Mouse (Mus musculus) heart, embryonic 11.5 days (tissue): Measurements from ENCODE around the gene Itpk1. TPM values are rescaled to one million over a fixed set of nuclear protein-coding genes. Genes with fewer than 3 reads are reported as not detected.

ENCODE experiments used
- ATAC-seq: fragments of 200-750 bp; cut with Nextera tagmentation; replicated peaks from 2 replicates; pipeline ENCODE4 v1.8.0; 2017; ENCODE audit warnings: moderate library complexity; ENCODE audit not compliant: insufficient number of reproducible peaks, low FRiP score, low TSS enrichment
- H3K27ac ChIP-seq: fragments of 300-500 bp; sonication (generic); 2 replicates; pipeline ENCODE4 v1.5.1; 2014; ENCODE audit warnings: mild to moderate bottlenecking, low read depth, low read length
- H3K27me3 ChIP-seq: fragments of 300-500 bp; sonication (generic); 2 replicates; pipeline ENCODE4 v1.6.1; 2014; ENCODE audit warnings: mild to moderate bottlenecking, low read length, mixed read lengths; ENCODE audit not compliant: control insufficient read depth, insufficient read depth
- H3K36me3 ChIP-seq: fragments of 300-500 bp; sonication (generic); 2 replicates; pipeline ENCODE4 v1.6.1; 2014; ENCODE audit warnings: mild to moderate bottlenecking, low read length, moderate library complexity, mixed read lengths; ENCODE audit not compliant: control insufficient read depth, insufficient read depth
- H3K4me1 ChIP-seq: fragments of 300-500 bp; sonication (generic); 2 replicates; pipeline ENCODE4 v1.6.1; 2014; ENCODE audit warnings: low read length; ENCODE audit not compliant: control insufficient read depth, insufficient read depth
- H3K4me2 ChIP-seq: fragments of 300-500 bp; sonication (generic); 2 replicates; pipeline ENCODE4 v1.6.1; 2014; ENCODE audit warnings: mild to moderate bottlenecking, moderate library complexity
- H3K4me3 ChIP-seq: fragments of 300-500 bp; sonication (generic); 2 replicates; pipeline ENCODE4 v1.5.1; 2014; ENCODE audit warnings: low read depth, low read length
- H3K9ac ChIP-seq: fragments of 300-500 bp; sonication (generic); 2 replicates; pipeline ENCODE4 v1.6.1; 2014; ENCODE audit warnings: mild to moderate bottlenecking, low read depth, low read length, moderate library complexity
- H3K9me3 ChIP-seq: fragments of 300-500 bp; sonication (generic); replicated peaks from 2 replicates; pipeline ENCODE4 v1.6.1; 2016; ENCODE audit warnings: low read length; ENCODE audit not compliant: control insufficient read depth
- WGBS: fragments of 180-500 bp; shearing (Covaris S2); extraction: QIAGEN DNeasy Blood & Tissue Kit; methylation state at CpG from one replicate; pipeline ENCODE4 v1.1.7; 2014; ENCODE audit not compliant: insufficient replicate concordance; 5-methylcytosine and 5-hydroxymethylcytosine counted together
- polyA plus RNA-seq: library from polyadenylated mRNA; unstranded; fragments of >200 nt; fragmentation: Nextera tagmentation; extraction: Ambion mirVana; gene quantifications from 2 replicates; pipeline ENCODE4 v1.2.1, GENCODE M21; 2014

Gene Itpk1
- polyA plus RNA-seq, 1 experiment from 2014 or later, result 3.5 TPM

DNA sequence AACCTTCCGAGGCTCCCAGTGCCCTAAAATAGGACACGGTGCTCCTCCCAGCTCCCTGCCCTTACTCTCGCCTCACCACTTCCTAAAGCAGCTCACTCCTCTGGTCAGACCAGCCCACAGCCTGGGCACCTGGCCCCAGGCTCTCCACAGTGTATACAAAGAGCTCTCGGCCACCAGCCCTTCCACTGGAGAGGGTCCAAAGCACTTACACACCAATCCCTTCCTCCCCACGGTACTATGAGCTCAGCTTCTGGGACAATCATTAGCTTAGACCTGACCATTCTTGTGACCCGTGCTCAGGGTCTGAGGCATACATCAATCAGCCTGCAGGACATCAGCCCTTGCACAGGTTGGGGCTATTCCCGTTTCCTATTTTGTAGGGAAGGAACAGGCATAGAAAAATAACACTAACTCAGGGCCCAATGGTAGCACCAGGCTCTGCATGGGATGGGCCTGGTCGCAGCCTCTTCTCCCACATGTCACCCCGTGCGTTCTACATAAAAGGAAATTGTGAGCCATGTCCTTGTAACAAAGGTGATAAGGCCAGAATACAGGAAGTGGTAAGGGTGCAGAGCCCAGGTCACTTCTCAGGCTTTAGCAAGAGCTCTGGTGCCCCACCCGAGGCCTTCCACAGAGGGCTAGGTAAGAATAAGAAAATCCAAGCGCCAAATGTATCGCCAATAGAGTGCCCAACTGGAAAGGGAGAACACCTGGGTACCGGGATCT, 56.7 kb downstream of the Itpk1 start:
- no peak overlapping the region for H3K9ac ChIP-seq
- no peaks in the 10 kb centered on the region for H3K36me3 ChIP-seq
- no peaks in the 10 kb centered on the region for H3K9me3 ChIP-seq
- H3K4me2 ChIP-seq, result no peak overlapping the region
- 67% methylated on average over 14 of the region's 14 CpGs for WGBS
- no peak for ATAC-seq
- H3K27ac ChIP-seq, result no peak overlapping the region
- H3K27me3 ChIP-seq, result no peaks in the 10 kb centered on the region
- no peak overlapping the region for H3K4me3 ChIP-seq
- H3K4me1 ChIP-seq, result peaks cover 28% of the 10 kb centered on the region

DNA sequence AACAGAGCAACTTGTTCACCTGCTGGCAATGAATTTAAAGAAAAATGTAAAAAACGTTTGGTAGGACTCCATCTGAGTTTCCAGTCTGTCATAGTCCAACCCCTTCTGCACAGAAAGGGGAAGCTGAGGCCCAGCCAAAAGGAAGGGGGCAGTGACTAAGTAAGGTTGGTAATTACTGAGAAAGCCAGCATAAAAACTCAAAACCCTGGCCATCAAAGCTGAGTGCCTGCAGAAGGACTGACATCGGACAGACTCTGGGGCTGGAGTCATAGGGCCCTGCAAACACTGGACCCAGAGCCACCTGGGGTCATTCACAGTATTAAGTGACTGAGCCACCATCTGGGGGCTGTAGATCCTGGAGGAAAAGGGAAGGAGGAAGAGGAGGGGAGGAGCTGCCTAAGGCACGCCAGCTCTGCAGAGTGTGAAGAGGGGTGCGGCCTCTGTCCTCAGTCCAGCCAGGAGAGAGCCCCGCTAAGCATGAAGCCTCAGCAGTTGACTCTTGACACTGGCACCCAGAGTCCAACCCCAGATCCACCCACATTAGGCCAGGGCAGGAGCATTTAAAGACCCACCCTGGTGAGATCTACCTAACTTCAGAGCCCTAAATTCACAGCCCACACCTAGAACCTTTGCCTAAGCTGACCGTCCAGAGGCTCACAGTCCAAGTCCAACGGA, 58.0 kb downstream of the Itpk1 start:
- no peak overlapping the region for H3K4me3 ChIP-seq
- WGBS, result 69% methylated on average over 7 of the region's 7 CpGs
- no peaks in the 10 kb centered on the region for H3K9me3 ChIP-seq
- no peak overlapping the region for H3K27ac ChIP-seq
- no peak overlapping the region for H3K4me2 ChIP-seq
- peaks cover 16% of the 10 kb centered on the region for H3K4me1 ChIP-seq
- no peak for ATAC-seq
- H3K27me3 ChIP-seq, result no peaks in the 10 kb centered on the region
- no peaks in the 10 kb centered on the region for H3K36me3 ChIP-seq
- H3K9ac ChIP-seq, result no peak overlapping the region

DNA sequence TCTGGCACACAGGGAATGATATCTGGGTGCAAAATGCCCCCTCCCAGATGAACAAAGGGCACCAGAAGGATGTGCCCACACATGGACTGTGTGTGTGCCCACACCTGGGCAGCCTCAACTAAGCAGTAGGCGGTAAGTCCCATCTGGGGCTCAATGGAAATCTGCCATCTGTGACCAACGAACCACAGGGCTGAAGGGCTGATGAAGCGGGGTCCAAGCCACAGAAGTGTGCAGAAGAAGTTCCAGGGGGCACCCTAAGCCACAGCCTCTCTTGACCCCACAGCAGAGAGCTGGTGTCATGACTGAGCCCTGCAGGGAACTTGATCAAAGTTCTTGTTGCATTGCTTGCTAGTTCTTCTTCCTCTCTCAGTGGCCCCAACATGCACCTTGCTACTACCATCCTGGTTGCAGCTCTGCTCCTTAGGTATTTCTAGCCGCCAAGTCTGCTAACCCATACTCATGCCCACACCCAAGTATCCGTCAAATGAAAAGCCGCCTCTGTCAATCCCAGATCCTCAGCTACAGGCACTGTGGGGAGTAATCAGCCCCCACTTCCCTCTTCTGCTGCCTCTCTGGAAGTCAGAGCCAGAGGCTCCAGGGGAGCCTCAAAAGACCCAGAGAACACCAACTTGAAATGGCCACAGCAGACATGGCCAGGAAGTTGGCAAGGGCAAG, 58.7 kb downstream of the Itpk1 start:
- Histone ChIP-seq H3K4me1 (peaks cover 12% of the 10 kb centered on the region), H3K9me3 (no peaks in the 10 kb centered on the region), H3K27me3 (no peaks in the 10 kb centered on the region), H3K4me2 (no peak overlapping the region), H3K36me3 (no peaks in the 10 kb centered on the region), H3K27ac (no peak overlapping the region), H3K4me3 (no peak overlapping the region), H3K9ac (no peak overlapping the region)
- WGBS, result 74% methylated on average over 6 of the region's 6 CpGs
- no peak for ATAC-seq

DNA sequence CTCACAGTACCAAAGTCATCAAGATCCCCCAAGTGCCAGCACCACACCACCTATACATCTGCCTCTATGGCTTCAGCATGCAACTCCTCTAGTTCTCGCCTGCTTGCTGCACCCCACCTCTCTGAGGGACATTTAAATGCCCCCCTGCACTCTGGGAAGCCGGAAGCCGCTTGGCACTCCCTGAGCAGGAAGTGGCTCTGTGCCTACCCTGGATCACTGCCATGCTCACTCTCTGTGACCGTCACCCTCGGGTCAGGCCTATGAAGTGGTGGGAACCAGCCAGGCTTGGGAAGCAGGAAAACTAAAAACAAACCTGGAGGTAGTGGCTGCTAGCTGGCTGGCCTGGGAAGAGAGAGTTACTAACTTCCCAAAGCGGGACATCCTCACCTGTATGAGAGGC, 61.4 kb downstream of the Itpk1 start:
- ATAC-seq, result no peak
- peaks cover 9% of the 10 kb centered on the region for H3K4me1 ChIP-seq
- no peaks in the 10 kb centered on the region for H3K27me3 ChIP-seq
- no peaks in the 10 kb centered on the region for H3K36me3 ChIP-seq
- H3K4me2 ChIP-seq, result no peak overlapping the region
- no peak overlapping the region for H3K4me3 ChIP-seq
- H3K27ac ChIP-seq, result no peak overlapping the region
- no peak overlapping the region for H3K9ac ChIP-seq
- WGBS, result 83% methylated on average over 6 of the region's 6 CpGs
- no peaks in the 10 kb centered on the region for H3K9me3 ChIP-seq

DNA sequence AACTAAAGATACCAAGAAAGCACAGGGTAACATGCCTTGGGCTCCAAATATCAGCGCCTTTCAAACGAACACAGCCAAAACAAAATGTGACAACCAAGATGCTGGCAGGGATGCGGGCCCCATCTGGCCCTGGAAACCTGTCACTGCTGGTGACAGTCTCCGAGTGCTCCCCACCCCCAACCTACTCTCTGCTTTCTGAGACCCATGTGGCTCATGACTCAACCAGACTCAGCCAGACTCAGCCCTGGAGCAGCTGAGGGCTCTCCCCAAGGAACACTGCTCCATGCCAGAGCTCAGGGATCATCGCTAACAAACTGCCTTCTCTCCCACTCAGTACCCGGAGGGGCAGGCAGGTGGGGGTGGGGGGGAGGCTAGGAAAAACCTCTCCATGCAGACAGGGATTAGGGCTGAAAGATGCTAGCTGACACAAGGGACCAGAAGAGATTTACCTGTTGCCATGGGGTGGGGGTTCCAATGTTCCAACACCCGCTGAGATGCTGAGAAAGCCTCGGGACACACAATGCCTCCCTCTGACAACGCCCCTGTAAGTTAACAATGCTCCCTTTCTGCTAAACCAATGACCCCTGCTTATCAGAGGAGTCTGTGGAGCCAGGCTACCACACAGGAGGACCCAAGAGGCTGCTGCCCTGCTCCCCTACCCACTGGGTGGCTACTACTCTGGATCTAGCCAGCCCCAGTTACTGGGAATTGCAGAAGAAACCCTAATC, 64.1 kb downstream of the Itpk1 start:
- Histone ChIP-seq H3K4me1 (peaks cover 4% of the 10 kb centered on the region), H3K36me3 (no peaks in the 10 kb centered on the region), H3K4me3 (no peak overlapping the region), H3K27ac (no peak overlapping the region), H3K9ac (no peak overlapping the region), H3K4me2 (no peak overlapping the region), H3K9me3 (no peaks in the 10 kb centered on the region), H3K27me3 (no peaks in the 10 kb centered on the region)
- WGBS, result 35% methylated on average over 9 of the region's 9 CpGs
- no peak for ATAC-seq

DNA sequence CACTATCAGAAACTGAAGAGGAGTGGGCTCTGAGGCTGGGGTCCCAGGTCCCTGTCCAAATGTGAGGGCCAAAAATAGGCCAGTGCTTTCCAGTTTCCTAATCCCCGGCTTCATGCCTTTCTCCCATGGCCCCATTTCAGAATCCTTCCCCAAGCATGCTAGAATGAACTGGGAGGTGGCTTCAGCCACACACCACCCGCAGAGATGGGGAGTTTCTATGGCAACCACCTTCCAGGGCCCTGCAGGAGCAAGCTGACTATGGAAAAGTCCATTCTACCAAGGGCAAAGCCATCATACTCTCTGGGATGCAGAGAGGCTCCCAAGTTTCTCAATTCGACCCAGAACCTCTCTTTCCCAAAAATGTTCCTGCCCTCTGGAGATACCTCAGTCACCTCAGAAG, 65.9 kb downstream of the Itpk1 start:
- Histone ChIP-seq H3K4me2 (no peak overlapping the region), H3K4me3 (no peak overlapping the region), H3K36me3 (no peaks in the 10 kb centered on the region), H3K27ac (no peak overlapping the region), H3K4me1 (peaks cover 4% of the 10 kb centered on the region), H3K27me3 (no peaks in the 10 kb centered on the region), H3K9me3 (no peaks in the 10 kb centered on the region), H3K9ac (no peak overlapping the region)
- no peak for ATAC-seq
- 59% methylated on average over 3 of the region's 3 CpGs for WGBS

DNA sequence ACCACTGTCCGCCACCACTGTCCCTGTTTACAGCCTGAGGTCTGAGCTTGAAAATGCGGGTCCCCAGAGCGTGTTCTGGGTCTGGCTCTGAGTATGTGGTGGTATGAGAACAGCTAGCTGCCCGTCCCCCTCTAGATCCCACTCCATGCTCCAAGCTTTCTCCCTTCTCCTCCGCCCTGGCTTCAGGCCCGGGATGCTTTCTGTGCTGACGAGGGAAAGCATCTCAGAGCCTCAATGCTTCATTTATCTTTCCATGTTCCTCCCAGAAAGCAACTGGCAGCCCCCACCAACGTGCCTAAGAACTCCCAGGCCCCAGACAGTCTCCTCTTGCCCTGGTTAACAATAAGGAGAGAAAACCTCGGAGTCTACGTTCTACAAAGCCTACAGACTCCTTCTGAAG, 67.5 kb downstream of the Itpk1 start:
- Histone ChIP-seq H3K4me2 (no peak overlapping the region), H3K9me3 (no peaks in the 10 kb centered on the region), H3K9ac (no peak overlapping the region), H3K4me1 (peaks cover 4% of the 10 kb centered on the region), H3K4me3 (no peak overlapping the region), H3K27ac (no peak overlapping the region), H3K36me3 (no peaks in the 10 kb centered on the region), H3K27me3 (no peaks in the 10 kb centered on the region)
- no peak for ATAC-seq
- WGBS, result 77% methylated on average over 10 of the region's 10 CpGs

DNA sequence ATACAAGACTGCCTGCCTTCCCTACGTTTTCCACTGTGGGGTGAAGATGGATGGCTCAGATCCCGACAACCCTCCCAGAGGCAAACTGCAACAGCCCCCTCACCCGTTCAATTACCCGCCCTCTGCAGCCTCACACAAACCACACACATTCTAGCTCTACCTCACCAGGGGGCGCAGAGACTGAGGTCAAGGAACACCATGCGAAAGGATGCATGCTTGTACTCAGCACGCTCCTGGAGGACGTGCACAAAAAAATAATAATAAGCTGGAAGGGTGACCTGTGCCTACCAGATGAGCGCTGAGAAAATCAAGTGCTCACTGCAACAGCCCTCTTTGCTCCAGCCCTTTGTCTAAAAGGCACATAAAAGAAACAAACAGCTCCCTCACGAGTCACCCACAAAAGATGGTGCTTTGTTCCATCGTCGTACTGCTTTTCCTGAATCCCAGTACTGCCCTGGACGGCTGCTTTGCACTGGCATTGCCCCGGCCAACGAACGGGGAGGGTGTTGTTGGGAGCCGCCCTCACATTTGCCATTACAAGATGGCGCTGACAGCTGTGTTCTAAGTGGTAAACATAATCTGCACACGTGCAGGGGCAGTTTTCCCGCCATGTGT, 70.2 kb downstream of the Itpk1 start:
- Histone ChIP-seq H3K27ac (no peak overlapping the region), H3K4me3 (no peak overlapping the region), H3K4me1 (no peaks in the 10 kb centered on the region), H3K36me3 (no peaks in the 10 kb centered on the region), H3K27me3 (no peaks in the 10 kb centered on the region), H3K4me2 (no peak overlapping the region), H3K9me3 (no peaks in the 10 kb centered on the region), H3K9ac (no peak overlapping the region)
- 78% methylated on average over 18 of the region's 20 CpGs for WGBS
- no peak for ATAC-seq
